Mouse (Mus musculus) R1 (cell line): Measurements from ENCODE around the gene Pigl.
"Not testable (repeated sequence)": the region's sequence is repeated elsewhere in the genome, so short reads cannot be mapped to it uniquely, and the experiment has no call there.

Experiments
- DNase-seq: peaks from one replicate; pipeline ENCODE4 v3.0.0-alpha.2; 2018; ENCODE audit warnings: low read depth, low spot score

The Pigl gene

DNA sequence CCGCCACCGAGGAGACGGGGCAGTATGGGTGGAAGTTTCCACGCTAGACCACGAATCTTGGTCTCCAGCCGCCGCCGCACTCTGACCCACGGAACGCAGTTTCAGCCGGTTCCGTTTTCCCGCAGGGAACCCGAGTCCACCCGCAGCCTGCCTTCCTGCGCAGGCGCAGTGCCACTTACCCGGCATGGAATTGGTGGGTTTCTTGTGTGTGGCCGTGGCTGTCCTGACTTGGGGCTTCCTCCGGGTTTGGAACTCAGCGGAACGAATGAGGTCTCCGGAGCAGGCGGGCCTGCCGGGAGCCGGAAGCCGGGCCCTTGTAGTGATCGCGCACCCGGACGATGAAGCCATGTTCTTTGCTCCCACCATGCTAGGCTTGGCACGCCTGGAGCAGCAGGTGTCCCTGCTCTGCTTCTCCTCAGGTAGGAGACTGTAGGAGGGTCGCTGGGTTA lies at the start of gene Pigl, which contains the start of gene Ncor1:
TSS of gene Pigl (plus strand) at position 185 of the 449 bp plus-strand sequence.
TSS of gene Ncor1 (minus strand) at position 266 of the 449 bp plus-strand sequence.
- DNase-seq, result peak; percentile 93

DNA sequence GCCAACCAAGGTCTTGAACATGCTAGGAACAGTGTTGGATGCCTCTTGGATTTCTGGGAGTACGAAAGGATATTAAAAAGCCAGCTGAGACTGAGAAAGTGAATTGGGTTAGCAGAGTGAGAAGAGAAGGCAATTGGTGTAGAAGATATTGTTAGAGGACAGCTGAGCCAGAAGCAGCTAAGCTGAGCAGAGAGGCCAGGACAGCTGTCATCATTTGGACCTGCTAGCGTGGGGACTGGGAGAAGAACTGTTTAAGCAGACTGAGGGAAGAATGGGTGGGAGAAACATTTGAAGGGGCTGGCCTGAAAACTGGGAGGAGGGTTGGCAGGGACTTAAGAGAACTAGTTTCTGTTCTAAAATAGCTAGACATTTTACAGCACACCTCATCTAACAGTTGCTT lies 49.4 kb upstream of the Pigl start:
- DNase-seq, result no peak

- DNase-seq, result no peak
Observed at GRCm38 (mm10) chr11:62409611-62410010, 48.6 kb upstream of the Pigl start.

DNA sequence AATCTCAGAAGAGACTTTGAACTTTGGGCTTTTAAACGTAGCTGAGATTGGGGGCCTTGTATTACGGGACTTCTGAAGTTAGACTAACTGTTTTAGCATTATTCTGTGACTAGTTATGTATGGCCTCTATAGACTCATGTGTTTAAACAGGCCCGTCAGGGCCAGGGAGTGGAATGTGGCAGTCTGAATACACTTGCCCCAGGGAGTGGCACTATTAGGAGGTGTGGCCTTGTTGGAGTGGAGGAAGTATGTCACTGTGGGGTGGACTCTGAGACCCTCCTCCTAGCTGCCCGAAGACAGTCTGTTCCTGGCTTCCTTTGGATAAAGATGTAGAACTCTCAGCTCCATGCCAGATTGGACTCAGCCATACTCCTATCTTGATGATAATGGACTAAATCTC lies 43.2 kb upstream of the Pigl start:
- peak; percentile 76 for DNase-seq

GRCm38 (mm10) chr11:62424525-62424924 lies 33.7 kb upstream of the Pigl start:
- peak; percentile 89 for DNase-seq

GRCm38 (mm10) chr11:62426266-62426665 lies 32.0 kb upstream of the Pigl start:
- DNase-seq, result no peak

- peak; percentile 88 for DNase-seq
Observed at GRCm38 (mm10) chr11:62427105-62427504, 31.2 kb upstream of the Pigl start.

- no peak for DNase-seq
Observed at GRCm38 (mm10) chr11:62432211-62432610, 26.0 kb upstream of the Pigl start.

GRCm38 (mm10) chr11:62440670-62441315 lies 17.5 kb upstream of the Pigl start:
- DNase-seq, result peak; percentile 53

GRCm38 (mm10) chr11:62445799-62446198 lies 12.5 kb upstream of the Pigl start:
- DNase-seq, result no peak

GRCm38 (mm10) chr11:62448971-62449370 lies 9.3 kb upstream of the Pigl start:
- no peak for DNase-seq

DNA sequence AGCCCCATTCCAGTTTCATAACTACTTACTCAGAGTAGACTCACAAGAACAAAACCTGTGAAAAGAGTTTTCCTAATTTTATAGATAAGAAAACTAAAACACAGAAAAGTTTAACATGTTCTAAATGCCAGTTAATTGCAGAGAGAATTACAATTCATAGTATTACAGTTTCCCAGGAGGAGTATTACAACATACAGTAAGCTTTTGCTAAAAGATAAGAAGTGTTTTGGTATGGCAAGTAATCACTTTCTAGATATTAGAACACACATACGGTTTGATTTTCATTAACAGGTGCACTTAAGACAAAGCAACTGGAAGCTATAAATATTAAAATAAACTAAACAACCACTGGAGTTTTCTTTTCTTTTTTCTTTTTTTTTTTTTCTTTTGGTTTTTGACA lies 3.1 kb upstream of the Pigl start:
- no peak for DNase-seq

DNA sequence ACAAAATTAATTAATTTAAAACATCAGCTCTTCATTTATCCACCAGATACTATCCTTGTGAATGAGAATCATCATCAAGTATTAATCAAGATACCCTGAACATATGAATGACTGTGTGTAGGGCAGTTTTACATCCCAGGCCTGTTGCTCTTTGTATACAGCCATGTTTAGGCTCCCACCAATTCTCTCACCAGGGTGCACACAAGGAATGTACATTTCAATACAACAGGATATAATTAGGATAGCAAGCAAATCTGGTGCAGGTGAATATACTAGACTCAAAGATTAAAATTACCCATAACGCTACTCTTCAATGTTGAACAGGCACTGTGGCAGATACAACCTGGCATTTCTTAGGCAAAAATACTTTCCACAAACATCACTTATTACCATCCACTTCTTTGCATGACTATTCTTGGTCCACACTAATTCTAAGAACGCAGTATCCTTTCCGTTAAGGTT lies 2.2 kb upstream of the Pigl start:
- peak; percentile 64 for DNase-seq

GRCm38 (mm10) chr11:62456483-62457172 lies 1.6 kb upstream of the Pigl start:
- peak; percentile 68 for DNase-seq

GRCm38 (mm10) chr11:62457241-62457890 lies 894 bp upstream of the Pigl start:
- peak; percentile 93 for DNase-seq

GRCm38 (mm10) chr11:62457891-62458270 lies 379 bp upstream of the Pigl start:
- no peak for DNase-seq

GRCm38 (mm10) chr11:62458780-62459179 lies 520 bp downstream of the Pigl start:
- no peak for DNase-seq

GRCm38 (mm10) chr11:62462529-62462928 lies 4.3 kb downstream of the Pigl start:
- DNase-seq, result not testable (repeated sequence)

GRCm38 (mm10) chr11:62463225-62463915 lies 5.1 kb downstream of the Pigl start:
- no peak for DNase-seq

DNA sequence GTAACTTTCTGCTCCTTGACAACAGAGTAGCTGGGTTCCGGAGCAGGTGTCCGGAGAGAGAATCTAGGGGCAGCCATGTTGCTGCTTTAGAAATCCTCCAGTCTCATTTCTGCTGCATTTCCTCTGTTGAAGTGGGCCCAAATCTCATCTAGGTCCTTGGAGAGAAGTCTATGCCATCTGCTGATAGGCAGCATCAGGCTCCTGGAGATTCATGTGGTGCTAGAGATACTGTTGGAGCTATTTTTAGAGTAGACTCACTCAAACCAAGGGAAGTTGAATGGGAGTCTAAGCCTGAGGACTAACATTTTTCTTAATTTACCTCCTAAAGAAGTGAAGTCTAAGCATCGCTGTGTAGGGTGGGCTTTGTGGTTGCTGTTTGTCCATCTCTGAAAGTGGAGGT lies 6.4 kb downstream of the Pigl start:
- no peak for DNase-seq

GRCm38 (mm10) chr11:62465849-62466248 lies 7.6 kb downstream of the Pigl start:
- no peak for DNase-seq

- DNase-seq, result no peak
Observed at GRCm38 (mm10) chr11:62466546-62466945, 8.3 kb downstream of the Pigl start.
